Mouse (Mus musculus): ENCODE measurements around the gene Vegfb. TPM values are rescaled to one million over a fixed set of nuclear protein-coding genes. Genes with fewer than 3 reads are reported as not detected.
"Not testable (repeated sequence)": the region's sequence is repeated elsewhere in the genome, so short reads cannot be mapped to it uniquely, and the experiment has no call there.

Gene Vegfb
- total RNA-seq, 2 experiments from 2014 or later: 2.8 to 7.8 TPM

DNA sequence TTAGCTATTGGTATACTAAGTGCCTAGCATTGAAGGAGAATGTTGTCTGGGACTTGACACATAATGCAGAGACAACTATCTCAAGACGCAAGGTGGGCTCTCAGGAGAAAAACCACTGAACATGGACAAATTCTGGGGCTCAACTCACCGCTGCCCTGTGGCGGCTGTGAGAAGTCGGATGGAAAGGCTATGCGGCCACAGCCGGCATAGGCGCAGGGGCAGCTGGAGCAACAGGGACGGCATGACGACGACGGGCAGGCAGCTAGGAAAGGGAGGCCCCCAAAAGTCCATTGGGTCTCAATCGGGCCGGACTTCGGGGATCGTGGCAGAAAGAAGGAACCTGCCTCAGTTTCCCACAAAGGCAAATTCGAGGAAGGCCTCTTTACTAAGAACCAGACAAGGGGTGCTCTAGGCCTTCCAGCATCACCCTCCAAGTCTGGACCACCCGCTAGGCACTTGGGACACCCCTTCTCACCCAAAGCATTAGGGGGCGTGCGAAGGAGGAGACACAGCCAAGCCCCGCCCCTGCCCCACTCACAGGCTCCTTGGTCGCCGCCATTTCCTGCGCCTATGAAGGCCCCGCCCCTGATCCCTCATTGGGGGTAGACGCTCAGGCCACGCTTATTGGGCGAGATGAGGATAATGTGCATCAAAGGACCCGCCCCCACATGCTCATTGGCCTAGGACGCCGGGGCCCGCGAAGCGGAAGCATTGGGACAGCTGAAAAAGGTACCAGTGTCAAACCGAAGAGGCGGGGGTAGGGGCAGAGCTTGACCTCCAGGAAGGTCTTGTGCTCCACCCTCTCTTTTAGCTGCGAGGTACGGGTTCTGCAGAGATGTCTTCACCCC lies 4.8 kb upstream of the Vegfb start, which contains the start of gene Dnajc4:
Gene Dnajc4 (minus strand): TSS at position 562 of the 848 bp plus-strand sequence.
- ATAC-seq (ENCODE audit: poor library complexity, severe bottlenecking): peak; percentile 95

DNA sequence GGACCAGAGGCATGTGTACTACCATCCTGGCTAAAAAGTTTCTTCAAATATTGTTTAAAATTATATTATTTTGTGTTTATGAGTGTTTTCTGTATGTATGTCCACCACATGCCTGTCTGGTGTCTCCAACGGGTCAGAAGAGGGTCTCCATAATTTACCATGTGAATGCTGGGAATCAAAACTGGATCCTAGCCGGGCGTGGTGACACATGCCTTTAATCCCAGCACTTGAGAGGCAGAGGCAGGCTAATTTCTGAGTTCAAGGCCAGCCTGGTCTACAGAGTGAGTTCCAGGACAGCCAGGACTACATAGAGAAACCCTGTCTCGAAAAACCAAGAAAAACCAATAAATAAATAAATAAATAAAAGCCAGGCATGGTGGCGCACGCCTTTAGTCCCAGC lies 3.7 kb upstream of the Vegfb start:
- ATAC-seq (ENCODE audit: poor library complexity, severe bottlenecking): not testable (repeated sequence)

DNA sequence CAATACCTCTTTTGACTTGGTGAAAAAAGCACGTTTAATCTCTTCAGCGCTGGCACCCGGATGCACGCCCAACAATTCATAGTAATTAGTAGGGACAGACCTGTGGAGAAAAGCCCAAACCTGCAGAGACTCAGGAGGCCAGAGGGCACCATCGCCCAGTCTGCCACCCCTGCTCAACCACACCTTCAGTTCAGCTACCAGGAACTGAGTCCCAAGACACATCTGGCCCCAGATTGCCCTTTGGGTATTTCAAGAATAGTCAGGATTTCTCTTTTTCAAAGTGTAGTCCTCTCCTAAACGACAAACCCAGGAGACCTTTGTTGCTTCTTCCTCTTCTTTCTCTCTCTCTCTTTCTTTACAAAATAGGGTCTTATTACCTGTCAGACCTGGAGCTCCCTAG lies 3.3 kb upstream of the Vegfb start:
- no peak for ATAC-seq (ENCODE audit: poor library complexity, severe bottlenecking)

DNA sequence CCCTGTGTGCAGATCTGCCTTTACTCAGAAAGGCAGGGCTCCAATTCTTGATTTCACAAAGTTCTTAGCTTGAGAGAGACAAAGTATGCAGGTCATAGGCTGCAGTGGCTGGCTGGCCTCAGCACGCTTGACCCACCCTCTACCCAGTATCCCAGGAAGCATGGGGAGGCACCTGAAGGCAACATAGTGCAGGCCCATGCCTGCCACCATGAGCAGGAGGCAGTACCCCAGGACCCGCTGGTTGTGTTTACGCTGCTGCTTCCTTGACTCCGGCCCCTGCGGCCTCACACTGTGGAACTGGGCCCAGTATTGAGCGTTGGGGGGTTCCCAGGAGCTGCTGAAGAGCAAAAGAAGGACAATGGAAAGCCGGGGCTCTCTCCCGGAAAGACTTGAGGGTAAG lies 1.8 kb upstream of the Vegfb start:
- no peak for ATAC-seq (ENCODE audit: poor library complexity, severe bottlenecking)

DNA sequence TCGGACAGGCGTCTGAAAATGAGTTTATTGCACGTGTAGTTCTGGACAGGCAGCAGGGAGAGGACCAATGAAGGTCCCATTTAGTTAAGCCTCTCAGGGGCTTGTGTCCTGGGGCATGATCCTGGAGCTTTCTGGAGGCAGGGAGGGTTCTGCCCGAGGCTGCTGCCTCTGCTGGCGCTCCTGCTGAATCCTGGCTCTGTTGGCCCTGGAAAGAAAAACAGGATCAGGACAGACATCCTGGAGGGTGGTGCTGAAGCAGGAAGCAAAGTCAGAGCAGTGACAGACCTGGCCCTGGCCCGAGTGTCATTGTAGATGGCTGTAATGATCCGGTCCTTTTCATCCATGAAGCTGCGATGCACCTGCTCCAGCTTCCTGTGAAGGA lies 444 bp upstream of the Vegfb start:
- no peak for ATAC-seq (ENCODE audit: poor library complexity, severe bottlenecking)

DNA sequence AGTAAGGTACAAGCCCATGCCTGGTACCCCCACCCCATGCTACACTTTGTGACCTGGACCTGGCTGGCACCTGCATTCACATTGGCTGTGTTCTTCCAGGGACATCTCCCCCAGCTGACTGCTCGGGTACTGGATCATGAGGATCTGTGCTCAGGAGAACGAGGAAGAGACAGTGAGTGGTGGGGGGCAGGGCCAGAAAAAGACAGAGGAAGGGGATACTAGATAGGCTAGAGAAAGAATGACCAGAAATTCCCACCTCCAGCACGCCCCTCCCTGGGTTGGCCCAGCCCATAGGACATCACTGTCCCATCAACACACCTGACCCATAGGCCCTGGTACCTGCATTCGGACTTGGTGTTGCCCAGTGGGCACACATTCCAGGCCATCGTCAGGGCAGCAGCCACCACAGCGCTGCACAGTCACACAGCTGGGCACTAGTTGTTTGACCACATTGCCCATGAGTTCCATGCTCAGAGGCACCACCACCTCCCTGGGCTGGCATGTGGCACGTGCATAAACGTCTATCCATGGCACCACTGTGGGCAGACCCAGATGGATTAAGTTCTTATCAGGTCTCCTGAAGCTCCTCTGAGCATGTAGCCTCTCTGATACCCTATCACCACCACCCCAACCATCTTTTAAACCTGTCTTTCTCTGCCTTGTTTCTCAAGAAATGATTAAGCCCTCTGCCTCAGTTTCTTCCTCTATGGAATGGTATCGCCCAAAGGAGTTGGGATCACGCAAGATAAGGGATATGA lies 1.3 kb downstream of the Vegfb start:
- ATAC-seq (ENCODE audit: poor library complexity, severe bottlenecking): no peak

DNA sequence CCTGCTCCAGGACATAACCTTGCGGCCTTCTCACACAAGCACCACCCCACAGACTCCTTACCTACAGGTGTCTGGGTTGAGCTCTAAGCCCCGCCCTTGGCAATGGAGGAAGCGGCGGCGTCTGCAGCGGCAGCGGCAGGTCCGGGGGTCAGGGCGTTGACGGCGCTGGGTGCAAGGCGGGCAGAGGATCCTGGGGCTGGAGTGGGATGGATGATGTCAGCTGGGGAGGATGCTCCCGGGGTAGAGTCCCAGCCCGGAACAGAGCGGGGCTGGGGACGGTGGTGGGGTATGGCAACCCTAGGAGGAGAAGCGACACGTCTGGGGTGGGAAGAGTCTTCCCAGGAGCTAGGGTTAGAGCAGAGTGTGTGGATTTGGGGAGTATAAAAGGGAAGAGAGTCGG lies 2.2 kb downstream of the Vegfb start:
- ATAC-seq (ENCODE audit: poor library complexity, severe bottlenecking): no peak

DNA sequence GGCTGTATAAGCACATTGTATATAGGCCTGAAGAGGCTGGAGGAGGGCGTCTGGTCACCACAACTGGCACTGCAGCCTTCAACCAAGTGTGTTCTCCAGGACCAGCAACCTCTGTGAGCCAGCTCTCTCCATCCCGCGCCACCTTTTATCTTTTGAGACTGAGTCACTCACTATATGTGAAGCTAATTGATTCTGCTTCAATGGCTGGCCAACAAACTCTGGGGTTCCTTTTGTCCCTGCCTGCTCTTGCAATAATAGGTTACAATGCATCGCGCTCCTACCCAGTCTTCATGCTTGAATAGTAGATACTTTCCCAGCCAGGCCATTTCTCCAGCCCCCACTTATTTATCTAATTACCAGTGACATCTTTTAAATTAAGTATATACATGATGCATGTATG lies 3.8 kb downstream of the Vegfb start:
- no peak for ATAC-seq (ENCODE audit: poor library complexity, severe bottlenecking)

DNA sequence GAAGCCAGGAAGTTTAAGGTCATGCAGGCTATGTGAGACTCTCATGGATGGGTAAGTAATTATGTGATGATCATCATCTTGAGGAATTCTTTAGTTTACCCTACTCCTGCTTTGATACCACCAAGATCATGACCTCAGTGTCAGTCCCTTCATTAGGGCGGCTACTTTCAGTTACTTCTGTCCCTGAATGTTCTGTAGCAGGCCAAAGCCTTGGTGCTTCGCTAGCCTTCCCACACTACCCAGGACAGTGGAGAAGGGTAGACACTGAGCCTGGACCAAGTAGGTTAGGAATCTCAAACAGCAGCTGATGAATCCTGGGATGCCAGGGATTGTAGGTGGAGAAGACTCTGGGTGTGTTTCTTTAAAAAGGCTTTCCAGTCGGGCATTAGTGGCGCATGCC lies 6.0 kb downstream of the Vegfb start:
- no peak for ATAC-seq (ENCODE audit: poor library complexity, severe bottlenecking)

DNA sequence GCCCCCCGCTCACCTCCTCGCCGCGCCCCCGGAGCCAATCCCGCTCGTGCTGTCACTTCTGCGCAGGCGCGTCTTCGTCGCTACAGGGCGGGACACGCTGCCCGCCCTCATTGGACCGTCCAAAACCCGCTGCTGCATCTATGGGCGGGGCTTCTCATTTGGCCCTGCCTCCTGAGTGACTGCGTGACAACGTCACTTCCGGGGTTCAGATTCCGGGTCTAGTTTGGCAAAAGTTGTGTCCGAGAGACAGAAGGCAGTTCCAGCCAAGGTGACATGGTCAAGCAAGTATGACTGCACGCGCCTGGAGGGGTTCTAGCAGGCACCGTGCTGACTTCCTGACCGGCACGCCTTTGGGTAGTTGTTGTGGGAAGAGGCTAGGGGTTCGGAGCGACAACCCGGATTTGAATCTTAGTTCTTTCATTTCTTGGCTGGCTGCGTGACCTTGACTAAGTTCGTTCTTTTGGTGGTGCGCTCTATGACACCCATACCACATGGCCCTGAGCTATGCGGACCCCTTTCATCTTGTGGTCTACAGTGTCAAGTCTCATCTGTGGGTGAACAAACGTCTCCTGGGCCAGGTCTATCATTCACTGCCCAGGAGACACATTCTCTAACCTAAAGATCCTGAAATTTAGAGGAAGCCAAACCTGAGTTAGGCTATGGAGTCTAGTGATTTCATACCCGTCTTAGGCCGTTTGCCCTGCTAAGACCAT lies 6.9 kb downstream of the Vegfb start, which contains the start of gene Fkbp2:
Gene Fkbp2 (minus strand): TSS at position 121 of the 713 bp plus-strand sequence.
- peak; percentile 64 for ATAC-seq (ENCODE audit: poor library complexity, severe bottlenecking)

DNA sequence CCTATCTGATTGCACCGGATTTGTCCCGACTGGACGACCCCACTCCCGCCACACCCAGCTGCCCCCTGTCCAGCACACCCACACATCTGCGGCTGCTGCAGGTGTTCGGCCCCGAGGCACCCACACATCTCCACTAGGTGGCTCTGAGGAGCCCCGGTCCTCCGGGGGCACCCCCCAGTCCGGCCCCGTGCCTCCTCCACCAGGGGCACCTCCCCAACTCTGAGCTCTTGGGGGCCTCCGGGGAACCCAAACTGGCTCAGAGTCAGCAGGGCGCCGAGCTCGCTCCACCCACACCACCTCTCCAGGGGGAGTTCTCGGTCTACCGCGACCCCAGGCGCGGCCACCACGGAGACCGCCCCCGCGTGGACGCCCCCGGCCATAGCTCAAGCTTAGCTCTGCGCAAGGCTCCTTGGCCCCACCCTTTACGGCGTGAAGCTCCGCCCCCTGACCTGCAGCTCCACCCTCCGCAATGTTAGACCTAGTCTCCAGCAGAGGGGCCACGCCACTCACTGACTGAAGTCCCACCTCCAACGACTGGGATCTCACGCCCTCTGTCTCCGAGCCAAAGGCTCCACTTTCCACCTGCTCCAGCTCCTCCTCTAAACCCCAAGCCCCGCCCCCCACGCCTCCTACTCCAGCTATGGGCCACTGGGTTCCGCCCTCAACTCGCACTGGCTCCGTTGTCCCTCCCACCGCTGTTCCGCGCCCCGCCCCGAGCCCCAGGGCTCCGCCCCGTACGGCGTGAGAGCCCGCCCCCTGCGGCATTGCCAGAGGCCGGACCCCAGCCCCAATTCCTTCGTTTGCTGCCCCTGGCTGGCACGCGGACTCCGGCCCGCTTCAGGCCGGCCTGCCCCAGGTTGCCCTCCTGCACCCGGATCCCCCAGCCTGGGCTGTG lies 7.7 kb downstream of the Vegfb start:
- peak; percentile 81 for ATAC-seq (ENCODE audit: poor library complexity, severe bottlenecking)

DNA sequence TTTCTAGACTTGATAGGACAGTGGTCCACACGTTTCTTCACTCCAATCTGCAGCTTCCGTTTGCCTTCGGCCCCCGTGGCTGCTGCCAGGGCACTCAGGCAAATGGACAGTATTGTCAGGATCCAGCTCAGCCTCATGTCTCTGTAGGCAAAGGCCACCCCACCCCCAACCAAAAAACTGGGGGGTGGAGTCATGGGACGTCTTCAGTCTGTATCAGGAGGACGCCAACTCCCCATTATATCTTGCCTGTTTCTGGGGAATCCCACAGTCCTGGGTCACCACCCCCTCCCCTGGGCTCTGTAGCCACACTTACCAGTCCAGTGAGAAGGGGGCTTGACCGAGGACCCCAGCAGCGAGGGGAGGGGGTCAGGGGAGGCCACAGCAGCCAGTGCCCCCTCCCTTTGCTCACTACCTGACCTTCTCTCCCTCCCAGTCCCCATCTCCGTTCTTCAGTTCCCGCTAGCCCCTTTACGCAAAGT lies 8.4 kb downstream of the Vegfb start:
- no peak for ATAC-seq (ENCODE audit: poor library complexity, severe bottlenecking)

DNA sequence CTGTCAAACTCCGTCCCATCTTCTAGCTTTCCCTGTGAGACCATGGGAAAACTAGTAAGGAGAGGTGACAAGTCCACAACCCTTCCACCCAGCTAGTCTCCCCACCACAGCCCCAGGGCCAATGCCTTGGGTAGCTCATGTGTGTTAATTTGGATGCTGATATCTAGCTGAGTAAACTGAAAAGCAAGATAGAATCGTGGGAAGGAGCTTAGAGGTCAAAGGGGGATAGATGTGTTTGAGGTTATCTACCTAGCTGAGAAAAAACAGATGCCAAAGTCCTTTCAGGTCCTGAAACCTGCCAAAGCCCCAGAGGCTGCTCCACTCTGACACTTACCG lies 8.8 kb downstream of the Vegfb start:
- no peak for ATAC-seq (ENCODE audit: poor library complexity, severe bottlenecking)

DNA sequence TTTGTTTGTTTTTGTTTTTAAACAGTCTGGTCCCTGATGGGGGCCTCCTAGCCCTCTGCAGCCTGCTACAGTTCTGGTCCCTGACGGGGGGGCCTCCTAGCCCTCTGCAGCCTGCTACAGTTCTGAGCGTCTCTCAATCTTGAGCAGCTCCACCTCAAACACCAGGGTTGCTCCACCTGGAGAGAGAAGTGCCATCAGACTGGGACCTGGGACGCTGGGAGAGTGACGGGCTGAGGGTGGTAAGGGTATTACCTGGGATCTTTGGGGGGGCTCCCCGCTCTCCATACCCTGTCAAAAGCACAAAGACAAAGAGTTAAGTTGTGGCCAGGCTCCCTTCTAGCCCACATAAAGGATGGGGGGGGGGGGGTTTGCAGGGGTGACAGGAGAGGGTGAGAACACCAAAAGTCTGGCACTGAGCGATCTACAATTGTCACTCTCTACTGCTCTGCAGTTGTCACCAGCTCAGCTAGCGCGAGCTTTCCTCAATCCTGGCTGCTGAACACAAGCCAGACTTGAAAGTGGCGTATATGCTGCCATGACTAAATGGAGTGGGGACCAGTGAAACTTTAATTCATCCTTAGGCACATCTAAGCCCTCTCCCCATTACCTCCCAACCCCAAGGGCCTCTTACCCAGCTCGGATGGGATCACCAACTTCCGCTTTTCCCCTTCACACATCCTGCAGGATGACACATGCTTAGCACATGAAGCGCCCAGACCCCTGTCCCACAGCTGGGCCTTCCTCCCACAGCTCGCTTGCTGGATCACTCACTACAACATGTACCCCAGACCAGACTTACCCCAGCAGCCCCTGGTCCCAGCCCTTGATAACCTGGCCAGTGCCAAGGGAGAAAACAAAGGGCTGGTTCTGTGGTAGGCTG lies 9.5 kb downstream of the Vegfb start:
- no peak for ATAC-seq (ENCODE audit: poor library complexity, severe bottlenecking)

DNA sequence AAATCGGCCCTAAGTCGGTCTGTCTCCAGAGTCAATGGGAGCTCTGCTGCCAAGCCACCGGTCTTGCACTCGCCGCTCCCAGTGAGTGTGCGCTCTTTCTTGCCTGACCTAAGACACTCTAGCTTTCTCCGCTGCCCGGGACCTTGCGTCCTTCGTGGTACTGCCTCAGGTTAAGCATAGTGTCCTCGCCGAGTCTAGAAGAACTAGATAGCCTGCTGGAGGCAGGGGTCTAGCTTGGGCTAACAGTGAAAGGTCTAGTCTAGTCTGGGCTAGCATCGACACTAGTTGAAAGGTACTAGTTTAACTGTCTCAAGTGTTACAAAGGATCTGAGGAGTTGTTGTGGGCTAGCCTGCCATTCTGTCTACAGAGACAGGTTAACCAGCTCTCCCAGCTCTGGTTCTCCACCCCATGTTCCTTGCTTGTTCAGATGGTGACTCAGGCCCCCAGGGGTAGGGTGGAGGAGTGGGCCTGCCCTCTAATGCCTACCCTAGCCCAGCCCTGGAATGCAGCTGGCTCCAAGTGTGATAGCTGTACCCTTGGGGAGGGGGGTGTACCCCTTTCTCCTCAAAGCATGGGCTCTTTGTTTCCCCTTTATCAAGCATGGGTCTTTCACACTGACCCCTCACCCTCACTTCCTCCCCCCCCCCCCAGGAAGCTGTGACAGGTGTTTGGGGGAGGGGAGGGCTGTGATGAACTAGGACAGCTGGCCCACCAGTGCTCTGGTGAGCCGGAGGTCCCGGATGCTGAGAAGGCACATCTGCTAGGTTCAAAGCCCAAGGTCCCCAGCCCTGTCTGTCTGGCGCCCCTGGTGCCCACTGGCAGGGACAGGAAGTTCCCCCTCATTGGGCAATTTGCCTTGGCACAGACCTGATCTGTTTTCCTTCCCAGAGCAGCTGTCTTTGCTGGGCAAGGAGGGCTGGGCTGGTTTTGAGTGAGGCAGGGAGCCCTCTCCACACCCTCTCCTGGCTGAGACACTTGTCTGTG lies 11.6 kb downstream of the Vegfb start, which contains the start of gene Plcb3:
Gene Plcb3 (minus strand): TSS at position 934 of the 985 bp plus-strand sequence.
- no peak for ATAC-seq (ENCODE audit: poor library complexity, severe bottlenecking)

DNA sequence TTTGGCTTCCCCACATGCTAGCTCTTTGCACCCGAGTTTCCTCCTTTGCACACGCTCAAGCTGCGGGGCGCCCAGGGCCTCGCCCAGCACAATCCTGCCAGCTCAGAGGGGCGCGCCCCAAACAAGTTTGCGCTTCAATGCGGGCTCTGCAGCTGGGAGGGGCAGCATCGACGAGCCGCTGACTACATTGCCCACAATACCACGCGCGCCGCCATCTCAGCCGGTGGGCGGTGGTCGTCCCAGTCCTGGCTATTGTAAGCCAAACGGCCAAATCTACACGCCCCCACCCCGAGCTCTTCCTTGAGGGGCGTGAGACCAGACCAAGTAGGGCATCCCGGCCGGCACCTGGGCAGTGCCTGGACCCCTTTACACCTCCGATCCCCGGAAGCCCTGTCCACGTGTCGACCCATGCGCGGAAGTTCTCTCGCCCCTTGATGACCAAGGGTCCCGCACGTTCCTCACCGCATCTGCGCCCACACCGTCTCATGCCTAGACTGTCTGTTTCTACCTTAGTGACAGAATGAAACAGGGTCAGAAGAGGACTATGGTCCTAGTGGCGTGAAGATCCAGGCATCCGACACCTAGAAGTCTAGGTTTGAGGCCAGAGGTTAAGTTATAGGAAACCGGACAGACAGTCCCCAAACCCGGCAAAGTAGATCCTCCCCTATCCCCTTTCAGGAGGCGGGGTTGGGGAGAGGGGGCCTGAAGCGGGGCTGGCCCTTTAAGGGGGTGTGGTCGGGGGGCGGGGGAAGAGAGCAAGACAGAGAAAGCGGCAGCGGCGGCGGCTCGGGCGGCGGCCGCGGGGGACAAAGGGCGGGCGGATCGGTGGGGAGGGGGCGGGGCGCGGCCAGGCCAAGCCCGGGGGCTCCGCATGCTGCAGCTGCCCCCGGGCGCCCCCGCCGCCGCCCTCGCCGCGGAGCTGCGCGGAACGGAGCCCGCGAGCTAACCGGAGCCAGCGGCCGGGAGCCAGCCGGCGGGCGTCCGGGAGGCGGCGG lies 12.9 kb downstream of the Vegfb start, which contains the start of gene Ppp1r14b:
Gene Ppp1r14b (plus strand): TSS at position 758 of the 995 bp plus-strand sequence.
- ATAC-seq (ENCODE audit: poor library complexity, severe bottlenecking): peak; percentile 63
